Mouse (Mus musculus) spleen, adult 2 months (tissue): ENCODE measurements around the gene Tex46. TPM values are rescaled to one million over a fixed set of nuclear protein-coding genes. Genes with fewer than 3 reads are reported as not detected.

Source experiments
- DNase-seq, 2 experiments: peaks; one replicate each; pipeline versions ENCODE4 v3.0.0 to v3.0.0-alpha.2; 2012 to 2021; ENCODE audit warnings: low spot score in 2 of 2, low read depth in 1 of 2
- H3K27ac ChIP-seq: fragments of 200-500 bp; 2 replicates; pipeline ENCODE4 v1.5.1; 2012; ENCODE audit warnings: low read length, inconsistent platforms; ENCODE audit not compliant: insufficient read depth
- H3K27me3 ChIP-seq: fragments of 200-500 bp; 2 replicates; pipeline ENCODE4 v1.6.1; 2012; ENCODE audit warnings: mild to moderate bottlenecking, moderate library complexity, low read length, inconsistent platforms; ENCODE audit not compliant: control insufficient read depth, insufficient read depth
- H3K36me3 ChIP-seq: fragments of 200-500 bp; 2 replicates; pipeline ENCODE4 v1.6.1; 2012; ENCODE audit warnings: mild to moderate bottlenecking, low read length, inconsistent platforms; ENCODE audit not compliant: control insufficient read depth, insufficient read depth
- H3K4me1 ChIP-seq: fragments of 200-500 bp; 2 replicates; pipeline ENCODE4 v1.6.1; 2011; ENCODE audit warnings: inconsistent platforms; ENCODE audit not compliant: control insufficient read depth, insufficient read depth, insufficient read length
- H3K4me3 ChIP-seq: fragments of 200-500 bp; 2 replicates; pipeline ENCODE4 v1.5.1; 2011; ENCODE audit warnings: mild to moderate bottlenecking, inconsistent platforms; ENCODE audit not compliant: insufficient read depth, insufficient read length; ENCODE audit errors: extremely low read depth
- CTCF ChIP-seq: fragments of 200-500 bp; IDR thresholded peaks from 2 replicates; pipeline ENCODE4 v1.5.1; 2011; ENCODE audit warnings: mild to moderate bottlenecking, inconsistent platforms; ENCODE audit not compliant: insufficient read depth, insufficient read length, insufficient replicate concordance; ENCODE audit errors: extremely low read depth
- POLR2A ChIP-seq: fragments of 200-500 bp; IDR thresholded peaks from 2 replicates; pipeline ENCODE4 v1.6.1; 2011; ENCODE audit warnings: low read depth, low read length, inconsistent platforms
- WGBS: fragments of 180-500 bp; shearing (Covaris S2); methylation state at CpG from one replicate; pipeline ENCODE4 v1.1.7; 2018; 5-methylcytosine and 5-hydroxymethylcytosine counted together
- polyA plus RNA-seq: library from polyadenylated mRNA; depleted of rRNA; stranded (reverse); fragments of >200 nt; gene quantifications from 2 replicates; pipeline ENCODE4 v1.2.3, GENCODE M21; 2012

The Tex46 gene
- polyA plus RNA-seq, 1 experiment = not detected

- TF ChIP-seq POLR2A (no peak), CTCF (no peak)
- Histone ChIP-seq H3K4me3 (no peak overlapping the region), H3K36me3 (no peaks in the 10 kb centered on the region), H3K4me1 (peaks cover 4% of the 10 kb centered on the region; the same call in 1 of the 2 replicates), H3K27me3 (0 out of 2 replicates have a peak, but pooled peaks cover 1% of the 10 kb centered on the region), H3K27ac (no peak overlapping the region)
- no peak for DNase-seq
- WGBS = 43% methylated on average over 10 of the region's 10 CpGs
These were observed 28.7 kb downstream of the Tex46 start for GRCm38 (mm10) chr4:136638890-136639289.

GRCm38 (mm10) chr4:136648922-136649479 lies 38.8 kb downstream of the Tex46 start:
- peak; percentile 23 to 63 for DNase-seq
- Histone ChIP-seq H3K4me1 (no peaks in the 10 kb centered on the region), H3K27ac (no peak overlapping the region), H3K4me3 (no peak overlapping the region), H3K36me3 (no peaks in the 10 kb centered on the region), H3K27me3 (no peaks in the 10 kb centered on the region)
- 48% methylated on average over 11 of the region's 11 CpGs for WGBS
- TF ChIP-seq POLR2A (no peak), CTCF (peak; percentile 80; the same call in 1 of the 2 replicates)

- TF ChIP-seq CTCF = no peak
- TF ChIP-seq POLR2A = no peak
- WGBS = 73% methylated on average over 13 of the region's 13 CpGs
These were observed 39.4 kb downstream of the Tex46 start for GRCm38 (mm10) chr4:136649480-136650196.

GRCm38 (mm10) chr4:136650261-136650660 lies 40.0 kb downstream of the Tex46 start:
- no peak overlapping the region for H3K27ac ChIP-seq

More at GRCm38 (mm10) chr4:136649480-136650196, 39.4 kb downstream of the Tex46 start:
- H3K4me3 ChIP-seq = no peak overlapping the region
- H3K36me3 ChIP-seq = no peaks in the 10 kb centered on the region
- H3K27ac ChIP-seq = no peak overlapping the region
- H3K27me3 ChIP-seq = no peaks in the 10 kb centered on the region
- no peaks in the 10 kb centered on the region for H3K4me1 ChIP-seq
- DNase-seq = no peak

GRCm38 (mm10) chr4:136651357-136651811 lies 41.1 kb downstream of the Tex46 start:
- Histone ChIP-seq H3K36me3 (no peaks in the 10 kb centered on the region), H3K4me3 (no peak overlapping the region), H3K4me1 (no peaks in the 10 kb centered on the region), H3K27me3 (no peaks in the 10 kb centered on the region), H3K27ac (no peak overlapping the region)
- 65% methylated on average over 3 of the region's 3 CpGs for WGBS
- no peak for DNase-seq
- TF ChIP-seq CTCF (peak; percentile 62; the same call in 1 of the 2 replicates), POLR2A (no peak)

More at GRCm38 (mm10) chr4:136650261-136650660, 40.0 kb downstream of the Tex46 start:
- Histone ChIP-seq H3K36me3 (no peaks in the 10 kb centered on the region), H3K27me3 (no peaks in the 10 kb centered on the region), H3K4me3 (no peak overlapping the region), H3K4me1 (no peaks in the 10 kb centered on the region)
- WGBS = 86% methylated on average over 8 of the region's 8 CpGs
- no peak for TF ChIP-seq POLR2A
- no peak for DNase-seq

GRCm38 (mm10) chr4:136651882-136652527 lies 41.8 kb downstream of the Tex46 start:
- Histone ChIP-seq H3K4me1 (no peaks in the 10 kb centered on the region), H3K36me3 (no peaks in the 10 kb centered on the region), H3K27ac (no peak overlapping the region), H3K4me3 (no peak overlapping the region), H3K27me3 (no peaks in the 10 kb centered on the region)
- TF ChIP-seq POLR2A (no peak), CTCF (no peak)
- DNase-seq = no peak
- WGBS = 85% methylated on average over 13 of the region's 13 CpGs
